Mouse (Mus musculus): Measurements from ENCODE around the gene Gtpbp3. TPM values are rescaled to one million over a fixed set of nuclear protein-coding genes. Genes with fewer than 3 reads are reported as not detected.
A peak's percentile ranks its signal among the peaks of the same experiment; 100 is the strongest.

Gtpbp3 gene
- polyA plus RNA-seq, 1 experiment from 2014 or later = 4.8 TPM

DNA sequence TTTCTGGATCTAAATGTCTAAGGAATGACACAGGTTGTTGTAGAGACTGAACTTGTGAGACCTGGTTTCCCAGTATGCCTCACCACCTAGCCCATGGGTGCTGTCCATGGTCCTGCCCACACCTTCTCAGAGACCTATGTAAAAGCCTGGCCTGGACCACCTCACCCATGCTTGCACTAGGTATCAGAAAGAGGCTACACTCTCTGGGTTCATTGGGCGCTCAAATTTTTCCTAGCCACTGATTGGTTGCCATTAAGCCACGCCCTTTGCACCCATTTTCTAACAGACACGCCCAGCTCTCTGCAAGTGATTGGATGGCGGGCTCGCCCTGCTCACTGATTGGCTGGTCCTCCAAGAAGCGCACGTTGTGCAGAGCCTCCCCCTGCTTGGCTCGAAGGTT lies 4.0 kb upstream of the Gtpbp3 start:
- no peak overlapping the region for H3K27ac ChIP-seq (ENCODE audit: low read depth, low read length)
- peaks cover 18% of the 10 kb centered on the region for H3K27me3 ChIP-seq (ENCODE audit: control insufficient read depth, insufficient read depth, low read length)
- H3K36me3 ChIP-seq (ENCODE audit: control insufficient read depth, insufficient read depth, low read length) = no peaks in the 10 kb centered on the region
- H3K4me2 ChIP-seq = no peak overlapping the region
- H3K9me3 ChIP-seq (replicated peaks; ENCODE audit: control insufficient read depth, low read length) = no peaks in the 10 kb centered on the region
- no peak overlapping the region for H3K4me3 ChIP-seq (ENCODE audit: low read depth, low read length)
- peaks cover under 1% of the 10 kb centered on the region for H3K4me1 ChIP-seq (ENCODE audit: control insufficient read depth, insufficient read depth, low read length)
- H3K9ac ChIP-seq (ENCODE audit: low read depth, low read length) = no peak overlapping the region
- ATAC-seq (replicated peaks; ENCODE audit: insufficient number of reproducible peaks, low FRiP score, low TSS enrichment) = no peak
- 47% methylated on average over 8 of the region's 8 CpGs for WGBS (ENCODE audit: insufficient replicate concordance)

DNA sequence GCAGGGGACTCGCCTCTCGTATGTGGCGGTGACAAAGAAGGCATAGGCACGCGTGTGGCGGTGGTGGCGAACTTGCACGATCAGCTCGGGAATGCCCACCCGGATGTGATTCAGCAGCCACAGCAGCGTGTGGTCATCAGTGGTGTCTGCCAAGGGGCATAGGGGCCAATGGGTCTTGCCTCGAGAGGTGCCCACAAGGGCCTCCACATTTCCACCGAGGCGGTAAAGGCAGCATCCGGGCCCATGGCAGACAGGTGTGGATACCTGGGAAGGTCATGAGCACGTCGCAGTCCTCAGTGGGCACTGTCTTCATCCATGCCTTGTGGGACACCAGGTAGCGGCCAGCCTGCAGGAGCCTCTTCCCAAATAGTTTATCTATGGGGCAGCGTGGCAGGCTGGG lies 3.2 kb upstream of the Gtpbp3 start:
- ATAC-seq (replicated peaks; ENCODE audit: insufficient number of reproducible peaks, low FRiP score, low TSS enrichment) = no peak
- H3K9ac ChIP-seq (ENCODE audit: low read depth, low read length) = no peak overlapping the region
- H3K4me3 ChIP-seq (ENCODE audit: low read depth, low read length) = no peak overlapping the region
- no peak overlapping the region for H3K27ac ChIP-seq (ENCODE audit: low read depth, low read length)
- H3K4me2 ChIP-seq = peak overlapping the region; percentile 84; the same call in 1 of the 2 replicates
- H3K9me3 ChIP-seq (replicated peaks; ENCODE audit: control insufficient read depth, low read length) = no peaks in the 10 kb centered on the region
- WGBS (ENCODE audit: insufficient replicate concordance) = 85% methylated on average over 19 of the region's 19 CpGs
- peaks cover 16% of the 10 kb centered on the region for H3K27me3 ChIP-seq (ENCODE audit: control insufficient read depth, insufficient read depth, low read length)
- no peaks in the 10 kb centered on the region for H3K36me3 ChIP-seq (ENCODE audit: control insufficient read depth, insufficient read depth, low read length)
- peaks cover 8% of the 10 kb centered on the region for H3K4me1 ChIP-seq (ENCODE audit: control insufficient read depth, insufficient read depth, low read length)

DNA sequence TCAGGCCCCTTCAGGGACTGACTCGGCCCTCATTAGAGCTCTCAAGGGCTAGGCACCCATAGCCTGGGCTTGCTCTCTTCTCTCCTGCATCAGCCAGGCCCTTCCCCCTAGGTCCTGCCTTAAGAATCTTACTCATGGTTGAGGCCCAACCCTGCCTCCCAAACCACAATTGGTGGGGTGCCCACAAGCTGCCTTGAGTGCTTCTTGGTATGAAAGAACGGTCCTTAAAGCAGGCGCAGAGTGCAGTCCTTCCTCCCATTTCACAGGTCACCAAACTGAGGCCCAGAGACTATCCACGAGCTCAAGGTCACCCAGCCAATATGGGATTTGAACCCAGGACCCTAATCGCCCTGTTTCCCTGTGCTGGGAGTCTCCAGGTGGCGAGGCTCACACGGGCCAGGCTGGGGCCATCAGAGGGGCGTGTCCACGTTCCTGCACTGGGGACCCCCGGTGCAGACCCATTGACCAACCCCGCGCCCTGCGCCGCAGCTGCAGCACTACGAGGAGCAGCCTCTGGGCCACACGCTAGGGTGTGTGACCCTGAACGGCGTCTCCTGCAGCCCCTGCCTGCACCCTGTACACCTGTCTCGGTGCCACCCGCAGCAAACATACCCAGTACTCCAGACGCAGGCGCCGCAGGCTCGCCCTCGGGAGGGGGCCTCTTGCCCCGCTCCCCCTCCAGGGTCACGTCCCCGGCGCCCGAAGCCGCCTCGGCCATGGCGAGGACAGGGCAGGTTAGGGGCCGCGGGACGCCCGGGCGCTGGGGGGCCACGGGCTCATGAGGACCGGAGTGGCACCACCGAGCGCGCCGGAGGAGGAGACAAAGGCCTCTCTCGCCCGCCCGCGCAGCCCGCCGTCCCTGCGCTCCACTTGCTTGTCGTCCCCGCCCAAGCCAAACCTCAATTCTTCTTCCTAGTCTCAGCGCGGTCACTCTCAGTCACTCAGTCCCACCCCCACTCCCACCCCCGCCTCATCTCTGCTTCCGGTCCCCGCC lies 2.5 kb upstream of the Gtpbp3 start, which contains the start of gene Ano8:
Gene Ano8 (minus strand): TSS at position 822 of the 994 bp plus-strand sequence.
- 5% methylated on average over 50 of the region's 58 CpGs for WGBS (ENCODE audit: insufficient replicate concordance)
- Histone ChIP-seq H3K4me3 (ENCODE audit: low read depth, low read length) (peak within 1 kb of the TSS; percentile 65), H3K27me3 (ENCODE audit: control insufficient read depth, insufficient read depth, low read length) (peaks cover 13% of the 10 kb centered on the region), H3K36me3 (ENCODE audit: control insufficient read depth, insufficient read depth, low read length) (peaks cover 4% of the 10 kb centered on the region; the same call in 1 of the 2 replicates), H3K9me3 (replicated peaks; ENCODE audit: control insufficient read depth, low read length) (no peaks in the 10 kb centered on the region), H3K27ac (ENCODE audit: low read depth, low read length) (peak within 1 kb of the TSS; percentile 43; the same call in 1 of the 2 replicates), H3K4me1 (ENCODE audit: control insufficient read depth, insufficient read depth, low read length) (peaks cover 10% of the 10 kb centered on the region), H3K4me2 (peak within 1 kb of the TSS; percentile 84), H3K9ac (ENCODE audit: low read depth, low read length) (peak within 1 kb of the TSS; percentile 82)
- peak; percentile 60 for ATAC-seq (replicated peaks; ENCODE audit: insufficient number of reproducible peaks, low FRiP score, low TSS enrichment)

DNA sequence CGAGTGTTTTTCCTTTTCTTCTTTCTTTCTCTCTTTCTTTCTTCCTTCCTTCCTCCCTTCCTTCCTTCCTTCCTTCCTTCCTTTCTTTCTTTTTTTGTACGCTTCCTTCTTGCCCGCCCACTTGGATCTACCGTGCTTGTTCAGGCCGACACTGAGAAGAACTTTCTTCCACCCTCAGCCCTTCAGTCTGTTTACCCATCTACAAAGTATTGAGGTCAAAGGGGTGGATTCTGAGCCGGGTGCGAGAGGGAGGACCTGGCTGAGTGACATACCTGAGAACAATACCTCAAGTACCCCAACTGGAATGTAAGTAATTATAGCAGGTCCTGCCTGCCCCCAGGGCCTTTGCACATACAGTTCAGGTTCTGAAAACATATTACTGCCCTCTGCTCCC lies 1.8 kb upstream of the Gtpbp3 start:
- Histone ChIP-seq H3K27me3 (ENCODE audit: control insufficient read depth, insufficient read depth, low read length) (peaks cover 7% of the 10 kb centered on the region), H3K4me3 (ENCODE audit: low read depth, low read length) (peak overlapping the region; percentile 65), H3K9me3 (replicated peaks; ENCODE audit: control insufficient read depth, low read length) (no peaks in the 10 kb centered on the region), H3K27ac (ENCODE audit: low read depth, low read length) (no peak overlapping the region; the same call in 1 of the 2 replicates), H3K36me3 (ENCODE audit: control insufficient read depth, insufficient read depth, low read length) (peaks cover 9% of the 10 kb centered on the region), H3K4me2 (peak overlapping the region; percentile 84), H3K4me1 (ENCODE audit: control insufficient read depth, insufficient read depth, low read length) (peaks cover 10% of the 10 kb centered on the region), H3K9ac (ENCODE audit: low read depth, low read length) (no peak overlapping the region)
- no peak for ATAC-seq (replicated peaks; ENCODE audit: insufficient number of reproducible peaks, low FRiP score, low TSS enrichment)
- 22% methylated on average over 7 of the region's 7 CpGs for WGBS (ENCODE audit: insufficient replicate concordance)

- peak overlapping the region; percentile 82 for H3K9ac ChIP-seq (ENCODE audit: low read depth, low read length)
- H3K36me3 ChIP-seq (ENCODE audit: control insufficient read depth, insufficient read depth, low read length) = peaks cover 27% of the 10 kb centered on the region
- H3K4me1 ChIP-seq (ENCODE audit: control insufficient read depth, insufficient read depth, low read length) = peaks cover 10% of the 10 kb centered on the region
- H3K27me3 ChIP-seq (ENCODE audit: control insufficient read depth, insufficient read depth, low read length) = no peaks in the 10 kb centered on the region
- peak overlapping the region; percentile 91 for H3K4me3 ChIP-seq (ENCODE audit: low read depth, low read length)
- peak; percentile 82 for ATAC-seq (replicated peaks; ENCODE audit: insufficient number of reproducible peaks, low FRiP score, low TSS enrichment)
- H3K9me3 ChIP-seq (replicated peaks; ENCODE audit: control insufficient read depth, low read length) = no peaks in the 10 kb centered on the region
- H3K4me2 ChIP-seq = peak overlapping the region; percentile 98
- WGBS (ENCODE audit: insufficient replicate concordance) = under 1% methylated on average over 22 of the region's 22 CpGs
- H3K27ac ChIP-seq (ENCODE audit: low read depth, low read length) = no peak overlapping the region
Observed at GRCm38 (mm10) chr8:71488454-71488853, 551 bp downstream of the Gtpbp3 start.

GRCm38 (mm10) chr8:71495039-71495438 lies 7.1 kb downstream of the Gtpbp3 start:
- H3K9ac ChIP-seq (ENCODE audit: low read depth, low read length) = no peak overlapping the region
- peaks cover 36% of the 10 kb centered on the region for H3K4me1 ChIP-seq (ENCODE audit: control insufficient read depth, insufficient read depth, low read length)
- H3K4me2 ChIP-seq = no peak overlapping the region
- H3K27ac ChIP-seq (ENCODE audit: low read depth, low read length) = 0 out of 2 replicates have a peak overlapping the region, but pooled peaks have one; percentile 22
- H3K4me3 ChIP-seq (ENCODE audit: low read depth, low read length) = no peak overlapping the region
- no peaks in the 10 kb centered on the region for H3K27me3 ChIP-seq (ENCODE audit: control insufficient read depth, insufficient read depth, low read length)
- 0 out of 2 replicates have a peak, but pooled peaks have one; percentile 29 for ATAC-seq (replicated peaks; ENCODE audit: insufficient number of reproducible peaks, low FRiP score, low TSS enrichment)
- 24% methylated on average over 16 of the region's 16 CpGs for WGBS (ENCODE audit: insufficient replicate concordance)
- peaks cover 26% of the 10 kb centered on the region for H3K36me3 ChIP-seq (ENCODE audit: control insufficient read depth, insufficient read depth, low read length)
- H3K9me3 ChIP-seq (replicated peaks; ENCODE audit: control insufficient read depth, low read length) = no peaks in the 10 kb centered on the region

DNA sequence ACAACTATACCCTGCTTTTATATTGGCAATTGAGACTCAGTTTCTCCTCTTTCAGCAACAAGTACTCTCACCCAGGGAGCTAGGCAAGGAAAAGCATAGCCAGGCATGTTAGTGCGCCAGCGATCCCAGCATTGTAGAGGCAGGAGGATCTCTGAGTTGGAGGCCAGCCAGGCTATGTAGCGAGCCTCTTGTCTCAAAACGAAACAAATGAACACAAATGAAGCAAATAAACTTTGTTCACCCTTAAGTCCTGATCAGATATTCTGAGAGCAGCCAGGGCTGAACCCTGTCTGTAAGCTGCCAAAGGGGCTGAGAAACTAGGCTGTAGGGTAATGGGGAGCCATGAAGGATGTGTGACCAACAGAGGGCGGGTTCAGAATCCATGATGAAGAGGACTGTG lies 7.9 kb downstream of the Gtpbp3 start:
- no peaks in the 10 kb centered on the region for H3K27me3 ChIP-seq (ENCODE audit: control insufficient read depth, insufficient read depth, low read length)
- H3K4me3 ChIP-seq (ENCODE audit: low read depth, low read length) = no peak overlapping the region
- H3K4me2 ChIP-seq = no peak overlapping the region
- peak overlapping the region; percentile 68 for H3K27ac ChIP-seq (ENCODE audit: low read depth, low read length)
- WGBS (ENCODE audit: insufficient replicate concordance) = 84% methylated on average over 5 of the region's 5 CpGs
- ATAC-seq (replicated peaks; ENCODE audit: insufficient number of reproducible peaks, low FRiP score, low TSS enrichment) = no peak
- peaks cover 21% of the 10 kb centered on the region for H3K36me3 ChIP-seq (ENCODE audit: control insufficient read depth, insufficient read depth, low read length)
- 0 out of 2 replicates have a peak overlapping the region, but pooled peaks have one; percentile 6 for H3K9ac ChIP-seq (ENCODE audit: low read depth, low read length)
- peaks cover 36% of the 10 kb centered on the region for H3K4me1 ChIP-seq (ENCODE audit: control insufficient read depth, insufficient read depth, low read length)
- H3K9me3 ChIP-seq (replicated peaks; ENCODE audit: control insufficient read depth, low read length) = no peaks in the 10 kb centered on the region

GRCm38 (mm10) chr8:71496481-71496880 lies 8.6 kb downstream of the Gtpbp3 start:
- ATAC-seq (replicated peaks; ENCODE audit: insufficient number of reproducible peaks, low FRiP score, low TSS enrichment) = peak; percentile 32
- Histone ChIP-seq H3K4me2 (no peak overlapping the region), H3K4me1 (ENCODE audit: control insufficient read depth, insufficient read depth, low read length) (peaks cover 36% of the 10 kb centered on the region), H3K9me3 (replicated peaks; ENCODE audit: control insufficient read depth, low read length) (no peaks in the 10 kb centered on the region), H3K4me3 (ENCODE audit: low read depth, low read length) (no peak overlapping the region), H3K27me3 (ENCODE audit: control insufficient read depth, insufficient read depth, low read length) (no peaks in the 10 kb centered on the region), H3K36me3 (ENCODE audit: control insufficient read depth, insufficient read depth, low read length) (peaks cover 15% of the 10 kb centered on the region), H3K27ac (ENCODE audit: low read depth, low read length) (peak overlapping the region; percentile 82), H3K9ac (ENCODE audit: low read depth, low read length) (no peak overlapping the region)
- WGBS (ENCODE audit: insufficient replicate concordance) = 38% methylated on average over 11 of the region's 11 CpGs
